Mouse (Mus musculus) c-Kit-positive CD71-positive TER-119-positive erythroid progenitor cells, embryonic 14.5 days (primary cell): Measurements from ENCODE around the gene Gltp.

ENCODE experiments used
- DNase-seq: peaks from one replicate; pipeline ENCODE4 v3.0.0-alpha.2; 2013; ENCODE audit warnings: low spot score

Gltp gene

DNA sequence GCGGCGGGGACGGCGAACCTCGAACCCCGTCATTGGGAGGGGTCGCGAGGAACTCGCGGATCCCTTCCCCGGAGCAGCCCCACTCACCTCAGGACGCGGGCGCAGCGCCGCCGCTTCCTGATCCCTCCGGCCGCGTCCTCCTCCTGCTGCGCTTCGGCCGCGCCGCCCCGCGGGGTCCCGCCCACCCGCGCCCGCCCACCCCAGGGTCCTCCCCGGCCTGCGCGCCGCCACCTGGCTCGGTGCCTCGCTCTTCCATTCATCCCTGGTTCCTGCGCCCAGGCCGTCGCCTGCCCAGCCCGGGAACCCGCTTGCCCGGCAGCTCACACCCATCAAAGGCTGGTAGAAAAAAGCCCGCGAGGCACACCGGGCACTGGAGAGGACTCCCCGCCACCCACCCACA lies 32.5 kb downstream of the Gltp start, which contains the start of gene Trpv4:
Gene Trpv4 (minus strand): TSS at position 167 of the 400 bp plus-strand sequence.
- no peak for DNase-seq

DNA sequence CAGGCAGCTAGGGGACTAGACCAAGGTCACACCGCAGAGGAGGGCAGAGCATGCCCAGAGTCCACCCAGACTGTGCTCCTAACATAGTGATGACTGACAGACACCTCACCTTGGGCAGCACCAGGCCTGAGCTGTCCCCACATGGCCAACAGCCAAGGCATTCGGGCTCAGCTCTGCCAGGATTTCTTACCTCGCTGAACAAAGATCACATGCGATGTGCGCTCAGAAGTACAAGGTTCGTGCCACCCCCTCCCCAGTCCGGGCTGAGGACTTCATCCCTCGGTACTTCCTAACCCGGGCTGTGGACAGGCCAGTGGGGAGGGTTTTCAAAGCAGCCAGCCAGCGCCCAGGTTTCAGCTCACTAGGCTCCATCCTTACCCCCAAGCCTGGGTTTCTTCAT lies 33.4 kb downstream of the Gltp start:
- DNase-seq = no peak

DNA sequence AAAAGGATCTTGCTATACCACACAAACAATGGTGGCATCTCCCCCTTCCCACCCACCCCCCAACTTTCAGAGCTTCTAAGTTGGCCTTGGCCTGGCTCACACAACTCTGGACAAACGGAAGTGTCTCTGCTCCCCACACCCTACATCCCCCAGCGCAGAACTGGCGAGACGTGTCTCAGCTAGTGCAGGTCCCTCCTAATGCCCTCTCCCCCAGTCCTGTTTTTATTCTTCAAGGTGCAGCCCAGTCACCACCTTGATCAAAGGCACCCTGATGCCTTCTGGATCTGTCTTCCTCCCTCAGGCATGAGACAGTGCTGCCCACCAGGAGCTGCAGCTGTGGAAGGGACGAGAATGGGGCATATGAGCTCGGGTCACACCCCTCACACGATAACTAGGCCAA lies 34.5 kb downstream of the Gltp start:
- DNase-seq = no peak

DNA sequence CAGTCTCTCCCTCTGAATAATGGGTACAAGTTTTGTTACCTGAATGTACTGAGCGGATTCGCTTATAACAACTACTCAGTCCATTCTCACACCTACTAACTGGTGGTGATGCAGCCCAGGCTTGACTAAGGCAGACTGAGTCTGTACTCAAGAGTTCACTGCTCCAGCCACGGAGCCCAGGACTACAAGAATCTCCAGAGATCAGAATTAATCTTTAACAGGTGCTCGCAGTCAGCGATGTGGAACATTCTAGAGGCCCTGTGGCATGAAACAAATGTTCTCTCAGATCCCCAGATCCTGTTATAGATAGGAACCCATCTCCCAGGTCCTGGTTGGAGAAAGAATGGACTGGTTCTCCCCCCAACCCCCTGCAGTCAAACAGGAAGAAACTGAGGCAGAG lies 35.1 kb downstream of the Gltp start:
- no peak for DNase-seq

DNA sequence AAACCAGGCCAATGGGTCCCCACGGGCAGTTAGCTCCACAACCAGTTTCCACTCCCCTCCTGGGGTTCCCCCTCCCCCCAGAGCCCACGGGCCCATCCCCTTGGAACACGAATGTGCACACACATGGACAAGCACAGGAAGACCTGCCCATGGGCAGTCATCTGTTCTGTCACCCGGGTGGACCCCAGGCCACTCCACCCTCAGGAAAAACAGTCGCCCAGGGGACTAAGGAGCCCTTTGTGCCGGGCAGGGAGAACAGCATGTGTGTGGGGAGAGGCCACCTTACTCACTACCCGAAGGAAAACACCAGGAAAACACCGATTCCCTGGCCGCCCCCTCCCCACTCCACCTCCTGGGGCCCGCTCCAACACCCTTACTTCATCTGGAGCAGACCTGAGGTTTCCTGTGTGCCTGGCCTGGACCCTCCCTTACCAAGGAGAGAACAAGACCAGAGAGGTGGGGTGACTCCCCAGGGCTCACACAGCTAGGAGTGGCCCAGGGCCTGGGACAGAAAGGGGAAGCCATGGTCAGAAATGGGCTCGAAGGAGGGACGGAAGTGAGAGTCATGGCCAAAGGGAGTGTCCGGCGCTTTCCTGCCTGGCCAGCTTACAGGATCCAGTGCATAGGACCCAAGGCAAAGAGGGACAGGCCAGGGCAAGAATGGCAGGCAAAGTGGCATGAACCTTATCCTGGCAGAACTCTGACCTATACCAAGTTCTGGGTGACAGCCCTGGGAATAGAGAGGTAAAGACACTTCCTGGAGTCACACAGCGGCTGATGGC lies 36.9 kb downstream of the Gltp start:
- DNase-seq = no peak

DNA sequence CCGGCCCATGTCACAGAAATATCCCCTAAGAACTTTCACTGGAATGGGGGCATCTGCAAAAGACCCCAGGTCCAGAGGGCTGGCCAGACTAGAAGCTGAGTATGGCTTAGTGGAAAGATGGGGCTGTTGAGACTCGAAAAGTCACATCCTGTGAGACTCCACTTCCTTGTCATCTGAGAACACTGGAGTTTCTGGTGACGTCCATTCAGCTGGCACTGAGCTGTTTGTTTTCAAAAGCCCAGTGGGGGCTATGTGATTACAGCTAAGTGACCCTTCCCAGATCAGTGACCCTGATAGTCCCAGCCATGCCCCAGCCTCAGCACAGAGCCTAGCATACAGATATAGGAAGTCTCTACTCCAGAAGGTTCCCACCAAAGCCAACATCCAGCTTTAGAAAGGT lies 39.3 kb downstream of the Gltp start:
- no peak for DNase-seq

DNA sequence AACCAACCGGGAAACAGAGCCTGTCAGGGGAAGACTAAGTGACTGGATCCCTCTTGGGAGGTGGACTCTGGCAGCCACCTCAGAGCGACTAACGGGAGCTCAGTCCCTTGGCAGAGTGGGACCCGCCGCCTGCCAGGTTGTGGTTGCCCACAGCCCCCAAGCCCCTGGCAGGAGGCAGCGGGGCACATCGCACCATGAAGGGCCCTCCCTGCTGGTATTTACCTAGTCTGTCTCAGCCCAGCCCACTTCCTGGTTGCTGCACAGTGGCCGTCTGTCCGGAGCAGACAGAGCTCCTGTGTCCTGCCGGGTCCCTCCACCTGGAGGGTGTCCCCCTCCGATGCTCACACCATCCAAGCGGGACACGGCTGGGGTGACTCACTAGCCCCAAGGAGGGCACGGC lies 39.8 kb downstream of the Gltp start:
- no peak for DNase-seq

DNA sequence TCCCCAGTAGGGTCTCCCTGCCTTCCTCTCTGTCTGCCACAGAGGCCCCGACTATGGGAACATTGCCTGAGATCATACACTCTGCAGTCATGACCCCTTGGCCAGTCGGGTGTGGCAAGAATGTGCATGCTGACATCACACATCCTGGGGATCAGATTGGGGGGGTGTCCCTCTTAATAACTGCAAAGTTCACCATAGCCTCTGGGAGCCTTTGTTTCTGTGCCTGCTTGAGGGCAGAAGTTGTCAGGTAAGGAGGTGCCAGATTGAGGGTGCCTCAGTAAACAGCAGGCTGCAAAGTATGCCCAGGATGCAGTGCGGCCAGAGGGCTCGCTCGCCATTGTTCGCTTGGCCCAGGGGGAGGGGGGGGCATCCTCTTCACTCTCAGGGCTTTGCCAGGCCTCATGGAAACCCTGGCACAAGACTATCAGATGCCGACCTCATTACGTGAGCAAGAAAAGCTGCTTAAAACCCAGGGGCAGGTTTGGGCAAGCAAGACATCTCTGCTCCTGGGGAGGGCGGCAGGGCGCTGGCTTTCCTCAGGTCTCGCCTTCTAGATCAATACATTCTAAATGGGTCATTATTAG lies 42.0 kb downstream of the Gltp start:
- no peak for DNase-seq

DNA sequence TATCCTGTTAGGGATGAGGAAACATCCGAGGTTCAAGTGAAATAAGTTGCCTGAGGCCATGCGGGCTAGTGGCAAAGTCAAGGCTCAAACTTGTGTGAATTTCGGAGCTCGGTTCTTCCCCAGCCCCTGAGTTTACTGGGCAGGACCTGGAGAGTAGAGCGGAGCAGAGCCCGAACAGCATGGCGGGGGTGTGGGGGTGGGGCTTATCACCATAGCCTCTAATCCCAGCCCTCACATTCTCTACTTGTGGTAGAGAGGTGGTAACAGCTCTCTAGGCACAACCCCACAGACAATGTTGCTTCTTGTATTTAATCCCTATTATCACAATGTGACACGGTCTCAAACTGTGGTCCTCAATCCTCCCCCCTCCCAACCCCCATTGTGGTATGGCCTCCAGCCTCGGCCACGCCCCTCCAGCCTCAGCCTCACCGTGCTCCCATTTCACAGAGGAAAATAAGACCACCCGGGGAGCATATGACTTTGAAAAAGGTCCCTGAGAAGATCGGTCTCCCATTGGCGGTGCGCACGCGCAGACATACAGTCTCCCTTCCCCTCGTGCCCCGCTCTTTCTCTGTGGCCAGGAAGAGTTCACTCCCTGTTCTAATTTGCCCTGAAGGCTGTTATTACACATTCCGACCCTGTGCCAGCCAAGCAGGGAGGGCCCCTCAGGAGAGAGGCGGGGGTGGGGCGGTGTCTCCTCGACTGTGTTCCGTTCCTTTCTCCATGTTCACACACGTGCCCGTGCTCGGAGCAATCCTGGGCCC lies 43.4 kb downstream of the Gltp start:
- DNase-seq = peak; percentile 33

DNA sequence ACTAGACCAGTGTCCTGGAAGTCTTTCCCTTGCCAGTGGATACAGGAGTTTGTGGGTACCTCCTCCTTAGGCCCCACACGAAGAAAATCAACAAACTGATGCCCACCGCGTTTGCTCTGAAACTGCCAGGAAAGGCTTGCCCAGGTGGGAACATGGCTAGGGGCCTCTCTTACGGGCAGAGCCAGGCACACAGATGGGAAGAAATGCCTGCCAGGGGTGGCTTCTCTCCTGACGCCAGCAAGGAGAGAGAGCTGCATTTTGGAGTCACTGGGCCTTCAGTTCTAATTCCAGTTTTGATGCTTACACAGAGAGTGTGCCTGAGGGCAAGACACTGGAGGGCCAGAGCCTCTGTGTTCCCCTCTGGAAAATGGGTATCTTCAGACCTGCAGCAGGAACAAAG lies 44.9 kb downstream of the Gltp start:
- DNase-seq = no peak

DNA sequence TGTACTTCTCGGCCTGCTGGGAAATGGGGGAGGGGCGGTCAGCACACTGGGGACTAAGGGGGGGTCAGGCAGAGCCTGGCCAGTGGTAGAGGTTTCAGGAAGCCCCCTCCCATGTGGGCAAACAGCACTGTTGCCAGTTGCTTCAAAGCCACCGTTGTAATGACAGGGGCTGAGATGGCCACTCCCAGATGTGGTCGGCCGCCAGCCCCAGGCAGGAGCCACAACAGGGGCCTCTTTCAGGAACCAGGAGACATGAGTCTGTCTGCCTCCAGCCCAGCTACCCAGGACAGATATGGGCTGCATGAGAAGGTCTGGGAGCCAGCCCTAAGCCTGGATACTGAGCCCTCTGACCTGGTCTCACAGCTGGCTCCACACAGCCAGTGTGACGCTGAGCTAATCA lies 45.9 kb downstream of the Gltp start:
- no peak for DNase-seq

DNA sequence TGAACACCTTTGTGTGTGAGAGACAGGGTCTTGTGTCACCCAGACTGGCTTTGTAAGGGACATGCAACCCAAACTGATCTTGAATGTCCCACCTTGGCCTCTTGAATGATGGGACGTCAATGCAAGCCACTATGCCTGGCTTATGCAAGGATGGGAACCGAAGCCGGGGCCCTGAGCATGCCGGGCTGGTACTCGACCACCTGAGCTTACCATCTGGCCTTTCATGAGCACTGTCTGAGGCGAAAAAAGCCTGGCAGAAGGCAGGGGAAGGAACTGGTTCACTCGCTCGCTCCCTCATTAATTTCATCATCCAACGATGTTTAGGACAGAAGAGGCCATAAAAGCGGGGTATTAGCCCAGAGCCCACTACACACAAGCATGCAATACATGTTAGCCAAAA lies 50.0 kb downstream of the Gltp start:
- DNase-seq = no peak

DNA sequence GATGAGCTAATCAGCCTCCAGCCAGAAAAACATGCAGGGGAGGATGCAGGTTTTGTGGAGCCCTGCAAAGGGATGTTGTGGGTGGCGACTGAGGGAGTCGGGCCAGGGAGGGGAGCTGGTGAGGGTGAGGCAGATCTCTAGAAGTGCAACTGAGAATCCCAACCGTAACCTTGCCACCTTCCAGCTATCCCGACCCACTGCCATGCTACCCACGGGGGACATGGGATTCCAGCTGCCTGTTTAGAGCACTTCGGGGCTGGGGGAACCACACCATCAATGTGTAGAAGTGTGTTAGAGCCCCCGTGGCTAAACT lies 51.2 kb downstream of the Gltp start:
- no peak for DNase-seq

DNA sequence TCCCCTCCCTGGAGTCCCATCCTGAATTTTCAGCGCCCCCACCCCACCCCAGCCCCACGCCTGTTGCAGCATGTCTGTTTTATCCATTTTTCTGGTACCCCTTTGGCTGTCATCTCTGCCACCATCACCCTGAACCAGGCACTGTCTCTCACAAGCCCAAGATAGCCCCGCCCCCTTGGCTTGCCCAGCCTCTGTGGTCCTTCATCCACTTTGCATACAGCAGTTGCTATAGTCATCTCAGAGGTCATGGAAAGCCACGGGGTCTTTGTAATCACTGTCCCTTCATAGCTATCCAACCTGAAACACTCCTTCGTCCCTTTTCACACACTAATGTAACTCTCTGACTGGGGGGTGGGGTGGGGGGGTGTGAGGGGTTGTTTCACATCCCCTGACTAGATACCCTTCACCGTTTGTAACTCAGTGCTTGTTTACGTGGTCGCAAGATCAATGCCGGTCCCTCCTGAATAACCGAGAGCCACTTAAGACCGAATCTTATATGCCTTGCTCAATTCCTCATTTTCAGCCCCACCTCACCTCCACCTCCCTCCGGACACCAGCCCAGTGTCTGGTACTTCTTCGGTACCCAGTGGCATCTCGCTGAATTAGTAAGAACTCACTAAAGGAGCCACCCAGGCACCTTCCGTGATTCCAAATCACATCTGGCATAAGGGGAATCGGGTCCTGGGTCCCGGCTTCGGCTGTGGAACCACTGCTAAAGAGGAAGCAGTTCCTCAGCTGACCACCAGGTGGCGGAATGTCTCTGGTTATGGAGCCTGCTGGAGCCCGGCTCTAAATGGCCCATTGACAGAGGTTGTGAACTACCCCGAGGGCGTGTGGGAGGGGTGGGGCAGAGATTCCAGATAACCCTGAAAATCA lies 51.8 kb downstream of the Gltp start:
- DNase-seq = peak; percentile 70

DNA sequence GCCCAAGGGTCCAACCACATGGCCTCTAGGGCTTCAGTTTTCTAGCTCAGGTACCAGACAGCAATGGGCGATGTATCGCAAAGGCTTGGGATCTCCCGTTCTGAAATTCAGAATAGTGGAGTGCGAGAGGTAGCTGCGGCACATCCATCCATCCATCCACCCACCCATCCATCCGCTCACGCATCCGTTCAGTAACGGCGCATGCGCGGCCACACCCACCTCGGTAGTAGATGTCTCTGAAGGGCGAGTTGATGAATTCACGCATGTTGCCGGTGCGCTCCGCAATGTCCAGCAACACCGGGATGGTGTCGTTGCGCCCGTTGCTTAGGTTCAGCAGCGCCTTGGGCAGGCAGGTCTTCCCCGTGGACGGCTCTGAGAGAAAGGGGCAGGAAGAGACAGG lies 54.7 kb downstream of the Gltp start:
- DNase-seq = no peak

DNA sequence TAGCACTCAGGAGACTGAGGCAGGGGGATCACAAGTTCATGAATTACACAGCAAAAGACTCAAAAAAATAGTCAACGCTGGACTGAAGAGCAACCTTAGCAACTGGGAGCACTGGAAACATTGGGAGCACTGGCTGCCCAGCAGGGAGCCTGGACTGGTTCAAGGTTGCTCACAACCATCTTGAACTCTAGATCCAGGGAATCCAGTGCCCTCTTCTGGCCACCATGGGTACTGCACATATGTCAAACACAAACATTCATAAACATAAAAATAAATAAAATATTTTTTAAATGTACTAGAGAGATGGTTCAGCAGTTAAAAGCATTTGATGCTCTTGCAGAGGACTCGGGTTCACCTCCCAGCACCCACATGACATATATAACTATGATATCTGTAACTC lies 59.4 kb downstream of the Gltp start:
- DNase-seq = peak; percentile 34

DNA sequence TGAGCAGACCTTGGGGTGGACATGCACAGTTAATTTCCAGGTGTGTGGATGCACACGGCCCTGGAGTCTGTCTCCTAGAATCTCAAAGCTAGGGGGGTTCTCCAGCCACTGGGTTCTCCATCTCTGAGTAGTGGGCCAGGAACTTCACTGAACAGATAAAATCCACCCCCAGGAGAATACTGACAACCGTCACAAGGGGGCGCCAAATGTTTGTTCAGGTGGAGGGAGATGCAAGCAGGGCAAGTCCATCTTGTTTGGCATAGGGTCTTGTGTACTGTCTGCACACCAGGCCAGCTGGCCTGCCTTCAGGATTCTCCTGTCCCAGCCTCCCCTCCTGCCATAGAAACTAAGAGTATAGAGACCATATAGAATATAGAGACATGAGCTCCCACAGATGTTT lies 65.2 kb downstream of the Gltp start:
- DNase-seq = peak; percentile 52

DNA sequence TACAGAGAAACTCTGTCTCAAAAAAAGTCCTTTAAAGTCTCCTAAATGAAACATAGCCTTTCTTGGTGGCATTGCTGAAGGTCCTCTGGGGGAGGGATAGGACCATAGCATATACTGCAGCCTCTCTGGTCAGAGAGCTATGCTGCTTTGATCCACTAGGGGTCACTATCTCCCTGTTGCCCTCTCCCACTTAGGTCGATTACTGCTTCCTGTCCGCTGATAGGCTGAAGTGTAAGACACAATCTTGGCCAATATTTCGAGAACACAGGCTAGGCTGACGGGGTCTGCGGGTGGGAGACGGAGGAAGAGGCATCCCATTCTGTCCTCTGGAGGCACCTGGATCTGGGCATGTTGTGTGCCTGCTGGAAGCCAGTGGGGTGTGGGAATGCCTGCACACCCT lies 70.5 kb downstream of the Gltp start:
- DNase-seq = peak; percentile 37
